Mouse (Mus musculus): ENCODE data around the gene Enpp4.
A peak's percentile ranks its signal among the peaks of the same experiment; 100 is the strongest.

The Enpp4 gene

DNA sequence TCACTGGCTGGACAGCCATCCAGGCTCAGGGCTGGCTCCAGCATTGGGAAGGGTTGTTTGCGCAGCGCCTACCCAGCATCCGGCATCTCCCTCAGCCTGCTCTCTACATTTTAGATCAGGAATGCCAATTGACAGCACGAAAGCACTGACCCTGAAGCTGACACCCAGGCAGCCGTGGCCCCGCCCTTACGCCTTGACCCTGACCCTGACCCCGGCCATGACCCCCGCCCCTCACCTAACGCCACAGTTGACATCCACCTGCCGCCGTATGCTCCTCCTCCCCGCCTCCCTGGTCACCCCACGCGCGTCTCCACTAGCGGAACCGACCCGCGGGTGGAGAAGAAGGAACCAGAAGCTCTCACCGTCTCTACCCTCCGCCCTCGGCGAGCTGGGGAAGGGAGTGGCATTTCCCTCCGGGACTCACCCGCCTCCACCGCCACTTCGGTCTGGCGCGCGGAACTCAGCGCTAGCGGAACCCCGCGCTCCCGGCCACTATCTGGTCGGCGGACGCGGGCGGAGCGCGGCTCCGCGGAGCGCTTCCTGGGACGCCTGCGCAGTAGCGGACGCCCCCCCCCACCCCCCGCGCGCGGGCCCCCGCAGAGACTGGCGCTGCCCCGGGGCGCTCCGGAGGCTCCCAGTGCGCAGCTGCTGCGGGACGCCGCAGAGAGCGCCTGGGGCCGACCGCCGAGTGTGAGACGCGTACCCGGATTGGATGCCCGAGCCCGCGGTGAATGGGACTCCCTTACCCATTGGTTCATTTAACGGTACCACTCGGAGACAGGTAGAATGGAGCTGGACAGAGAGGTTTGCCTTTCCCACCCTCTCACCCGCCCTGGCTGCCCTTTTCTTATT lies at the start of gene Enpp4:
Enpp4 (minus strand) TSS at position 523 of the 852 bp plus-strand sequence.
- peak; percentile 91 for DNase-seq (ENCODE audit: low spot score)

DNA sequence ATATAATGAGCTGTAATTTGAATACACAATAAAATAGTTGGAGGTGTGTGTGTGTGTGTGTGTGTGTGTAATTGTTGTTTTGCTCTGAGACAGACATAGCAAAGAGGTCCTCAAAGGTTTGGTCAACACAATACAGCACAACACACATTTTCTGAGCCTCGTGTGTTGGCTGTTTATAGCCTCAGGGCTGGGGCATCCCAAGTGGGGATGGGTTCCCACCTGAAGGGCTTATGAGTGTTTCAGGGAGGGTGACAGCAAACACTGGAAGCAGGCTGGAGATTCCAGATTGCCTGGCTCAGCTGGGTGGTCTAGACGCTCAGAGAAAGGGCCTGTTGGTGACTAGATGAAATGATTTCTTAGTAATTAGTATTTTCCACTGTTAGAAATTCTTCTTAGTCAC lies 49.6 kb upstream of the Enpp4 start:
- DNase-seq (ENCODE audit: low spot score), result no peak

DNA sequence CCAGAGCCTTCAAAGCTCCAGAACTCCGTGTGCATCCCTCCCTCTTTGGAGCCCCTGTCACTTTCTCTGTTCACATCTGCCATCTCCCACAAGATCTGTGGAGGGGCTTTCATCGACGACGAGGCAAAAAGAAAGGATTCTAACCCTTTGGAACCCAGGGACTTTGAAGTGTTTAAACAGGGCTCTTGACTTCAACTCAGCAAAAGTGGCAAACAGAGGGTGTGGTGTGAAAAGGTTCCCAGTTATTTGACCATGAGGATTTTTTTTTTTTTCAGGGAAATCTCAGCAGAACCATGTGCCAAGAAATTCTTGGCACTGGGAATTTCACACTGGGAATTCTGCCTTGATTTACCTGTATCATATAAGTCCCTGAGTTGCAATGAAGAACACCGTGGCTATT lies 48.3 kb upstream of the Enpp4 start:
- no peak for DNase-seq (ENCODE audit: low spot score)

DNA sequence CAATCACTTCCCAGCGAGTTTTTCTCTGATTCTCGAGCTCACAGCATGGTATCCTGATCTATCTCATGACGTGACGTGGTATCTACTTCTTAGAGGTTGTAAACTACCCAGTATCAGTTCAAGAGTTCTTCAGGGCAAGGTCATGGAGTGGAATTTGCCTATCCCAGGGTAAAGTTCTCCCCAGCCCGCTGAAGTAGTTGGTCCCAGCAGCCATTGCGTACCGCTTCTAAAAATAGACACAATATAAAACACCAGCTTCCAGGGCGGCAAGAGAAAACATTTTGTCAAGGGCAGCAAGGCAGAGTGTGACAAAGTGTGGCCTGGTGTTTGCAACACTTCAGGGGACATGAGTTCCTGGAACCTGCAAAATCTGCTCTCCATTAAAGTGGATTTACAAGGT lies 46.3 kb upstream of the Enpp4 start:
- DNase-seq (ENCODE audit: low spot score), result no peak

DNA sequence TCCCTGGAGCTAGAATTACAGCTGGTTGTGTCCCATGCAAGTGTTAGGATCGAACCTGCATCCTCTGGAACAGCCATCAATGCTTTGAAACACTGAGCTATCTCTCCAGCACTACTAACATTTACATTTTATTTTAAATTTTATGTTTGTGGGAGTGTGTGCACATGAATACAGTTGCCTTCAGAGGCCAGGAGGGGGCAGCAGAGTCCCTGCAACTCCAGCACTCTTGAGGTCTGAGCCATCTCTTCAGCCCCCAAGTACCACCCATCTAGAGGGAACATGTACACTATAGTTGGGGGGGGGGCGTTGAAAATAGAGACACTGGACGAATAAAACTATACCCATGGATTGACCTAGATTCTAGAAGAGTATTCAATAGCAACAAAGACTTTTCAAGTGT lies 45.5 kb upstream of the Enpp4 start:
- peak; percentile 72 for DNase-seq (ENCODE audit: low spot score)

DNA sequence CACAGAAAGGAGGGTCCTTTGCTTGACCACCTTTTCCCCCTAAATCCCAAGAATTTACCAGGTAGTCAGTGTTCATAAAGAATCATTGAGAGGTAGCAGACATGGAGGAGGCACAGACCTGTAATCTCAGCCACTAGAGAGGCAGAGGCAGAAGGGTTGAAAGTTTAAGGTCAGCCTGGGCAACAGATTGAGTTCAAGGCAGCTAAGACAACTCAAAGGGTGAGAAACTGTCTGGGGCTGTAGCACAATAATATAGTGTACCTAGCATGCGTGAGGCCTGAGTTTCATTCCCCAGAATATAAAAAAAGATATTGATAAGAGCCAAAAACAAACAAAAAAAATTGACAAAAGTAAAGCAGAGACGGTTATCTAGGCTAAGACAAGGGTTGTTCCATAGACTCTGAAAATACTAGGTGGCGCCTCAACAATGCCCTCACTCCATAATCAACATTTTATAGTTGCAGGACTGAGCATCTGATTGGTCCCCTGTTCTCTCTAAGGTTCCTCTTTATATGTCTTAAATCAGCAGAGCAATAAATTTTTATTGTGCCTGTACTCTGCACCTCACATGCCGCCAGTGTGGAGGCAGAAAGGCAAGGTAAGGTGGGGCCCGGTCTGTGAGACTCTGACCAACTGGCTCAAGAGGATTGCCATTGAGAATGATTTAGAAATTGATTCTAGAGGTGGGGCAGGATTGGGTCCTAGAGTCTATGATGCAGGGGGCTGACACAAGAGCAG lies 42.7 kb upstream of the Enpp4 start:
- DNase-seq (ENCODE audit: low spot score), result no peak

DNA sequence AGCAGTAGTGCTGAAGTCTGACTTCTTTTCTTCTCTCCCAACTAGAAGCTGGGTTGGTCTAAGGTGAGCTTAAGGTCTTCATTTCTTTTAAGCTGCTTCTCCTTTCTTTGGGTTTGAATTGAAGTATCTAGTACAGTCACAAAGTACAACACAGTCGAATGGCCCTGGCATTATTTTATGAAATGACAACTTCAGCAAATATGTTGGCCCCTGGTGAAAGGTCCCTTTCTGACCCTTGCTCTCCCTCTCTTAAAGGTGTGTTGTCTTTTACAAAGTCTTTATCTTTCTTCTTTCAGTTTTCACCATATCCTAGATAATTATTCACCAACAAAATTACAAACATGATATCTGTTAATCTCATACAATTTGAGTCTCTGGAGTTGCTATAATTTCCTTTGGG lies 40.2 kb upstream of the Enpp4 start:
- no peak for DNase-seq (ENCODE audit: low spot score)

DNA sequence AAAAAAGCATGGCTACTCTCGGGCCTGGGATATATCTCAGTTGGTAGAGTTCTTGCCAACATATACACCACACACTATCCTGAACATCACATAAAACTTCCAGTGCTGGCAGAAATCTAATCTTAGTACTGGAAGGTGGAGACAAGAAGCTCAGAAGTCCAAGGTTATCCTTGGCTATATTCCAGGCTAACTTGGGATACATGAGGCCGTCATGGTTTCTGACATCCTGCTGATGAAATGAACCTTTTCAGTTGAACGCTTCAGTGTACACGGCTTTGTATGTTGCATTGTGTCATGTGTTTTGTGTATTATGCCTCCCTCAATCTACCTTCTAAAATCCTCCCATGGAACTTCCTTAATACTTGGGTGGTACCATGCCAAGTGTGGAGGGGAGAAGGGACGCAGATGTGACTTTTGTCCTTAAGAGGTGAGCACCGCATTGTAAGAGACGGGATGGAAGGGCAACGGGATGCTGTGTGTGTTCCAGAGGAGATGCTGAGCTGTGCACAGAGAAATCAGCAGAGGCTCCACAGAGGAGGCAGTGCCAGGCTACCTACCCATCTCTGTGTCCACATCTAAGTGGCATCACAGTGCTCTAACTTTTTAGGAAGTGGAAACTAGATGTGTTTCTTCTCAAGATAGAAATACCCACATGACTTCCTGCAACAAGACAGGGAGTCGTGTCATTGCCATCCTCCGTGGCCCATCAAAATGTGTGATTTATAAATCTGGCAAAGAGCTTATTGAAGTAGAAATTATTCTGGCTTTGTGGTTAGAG lies 31.4 kb upstream of the Enpp4 start:
- no peak for DNase-seq (ENCODE audit: low spot score)

DNA sequence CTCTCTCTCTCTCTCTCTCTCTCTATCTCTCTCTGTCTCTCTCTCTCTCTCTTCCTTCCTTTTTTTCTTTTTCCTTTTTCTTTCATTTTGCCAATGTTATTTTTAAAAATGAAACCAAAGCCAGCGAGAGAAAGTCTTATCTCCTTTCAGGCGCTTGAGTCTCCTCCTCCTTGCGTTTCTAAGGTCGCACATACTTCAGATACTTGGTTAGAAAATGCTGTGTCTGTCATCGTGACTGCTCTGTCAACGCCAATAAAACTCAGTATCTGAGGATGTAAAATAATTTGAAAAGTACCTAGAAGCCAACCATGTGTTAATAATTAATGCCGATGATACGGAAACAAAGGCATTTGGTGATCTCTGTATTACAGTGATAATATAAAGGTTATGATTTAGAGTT lies 30.4 kb upstream of the Enpp4 start:
- DNase-seq (ENCODE audit: low spot score), result no peak

DNA sequence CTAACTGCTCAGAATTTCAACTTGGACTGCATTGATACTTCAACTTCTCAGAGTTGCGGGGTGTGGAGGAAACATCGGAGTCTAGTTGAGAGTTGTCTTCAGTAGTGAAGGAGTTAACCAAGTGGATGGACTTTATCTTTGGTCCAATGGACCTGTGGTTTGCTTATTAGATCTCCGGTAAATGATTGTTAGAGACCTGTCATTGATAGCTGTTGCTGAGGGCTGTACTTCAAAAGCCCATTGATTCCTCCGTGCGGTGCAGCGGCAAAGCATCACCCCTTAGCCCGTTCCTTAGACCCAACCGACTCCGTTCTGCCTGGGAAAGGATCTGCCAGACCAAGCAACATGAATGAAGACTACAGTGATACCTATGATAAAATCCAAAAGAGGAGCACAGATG lies 28.9 kb upstream of the Enpp4 start:
- DNase-seq (ENCODE audit: low spot score), result no peak

DNA sequence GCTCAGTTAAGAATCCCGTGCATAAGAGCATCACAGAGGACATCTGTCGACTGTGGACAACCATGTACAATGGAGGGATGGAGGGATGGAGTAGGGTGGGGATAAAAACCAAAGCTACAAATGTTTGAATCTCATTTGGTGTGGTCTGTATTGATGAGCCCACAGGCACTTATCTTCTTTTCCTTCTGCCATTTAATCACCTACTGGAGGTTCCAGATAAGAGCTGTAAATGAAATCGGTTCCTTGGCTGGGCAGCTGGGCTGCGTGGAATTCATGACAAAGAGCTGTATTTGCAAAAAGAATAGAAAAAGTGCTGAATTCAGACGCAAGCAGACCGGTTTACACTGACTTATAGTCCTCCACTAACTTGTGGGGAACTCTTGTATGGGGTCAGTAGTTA lies 28.5 kb upstream of the Enpp4 start:
- no peak for DNase-seq (ENCODE audit: low spot score)

DNA sequence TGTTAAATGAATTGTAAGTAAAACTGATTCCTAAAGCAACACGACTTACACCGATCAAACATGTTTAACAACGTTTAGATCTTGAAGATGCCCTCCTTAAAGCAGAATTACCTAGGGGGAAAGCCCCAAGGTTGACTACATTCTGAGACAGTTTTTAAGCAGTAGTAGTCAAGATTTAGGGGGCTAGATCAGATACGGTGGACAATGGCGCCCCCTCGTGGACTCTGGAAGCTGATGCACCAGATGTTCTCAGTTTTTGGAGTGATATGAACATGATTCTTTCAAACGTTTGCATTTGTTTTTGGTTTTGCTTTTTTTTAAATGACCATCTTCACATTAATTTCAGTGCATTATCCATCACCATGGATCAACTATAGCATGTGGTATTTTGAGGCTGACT lies 24.8 kb upstream of the Enpp4 start:
- peak; percentile 86 for DNase-seq (ENCODE audit: low spot score)

DNA sequence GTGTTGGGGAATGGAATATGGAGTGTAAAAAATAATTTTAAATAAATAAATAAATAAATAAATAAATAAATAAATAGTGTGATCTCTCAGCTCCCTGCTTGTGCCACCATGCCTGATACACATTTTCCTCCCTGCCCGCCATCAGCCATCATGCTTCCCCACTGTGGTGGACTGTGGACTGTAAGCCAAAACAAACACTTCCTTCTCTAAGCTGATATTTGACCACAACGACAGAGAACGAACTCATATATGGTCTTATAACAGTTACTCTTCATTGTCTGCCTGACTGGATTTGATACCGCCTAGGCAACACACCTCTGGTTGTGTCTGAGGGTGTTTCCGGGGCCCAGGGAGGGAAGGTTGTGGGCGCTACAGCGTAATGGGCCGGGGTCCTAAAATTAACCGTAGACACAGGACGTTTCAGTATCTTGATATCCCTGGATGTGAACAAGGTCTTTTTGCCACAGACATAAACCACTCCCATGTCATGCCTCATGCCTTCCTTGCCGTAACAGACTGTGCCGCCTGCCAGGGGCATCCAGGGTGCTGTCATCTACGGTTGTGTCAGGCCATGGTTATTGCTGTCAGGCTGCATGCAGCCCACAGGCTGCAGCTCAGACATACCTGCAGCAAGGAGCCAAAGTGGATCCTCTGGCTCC lies 23.6 kb upstream of the Enpp4 start:
- DNase-seq (ENCODE audit: low spot score), result no peak

DNA sequence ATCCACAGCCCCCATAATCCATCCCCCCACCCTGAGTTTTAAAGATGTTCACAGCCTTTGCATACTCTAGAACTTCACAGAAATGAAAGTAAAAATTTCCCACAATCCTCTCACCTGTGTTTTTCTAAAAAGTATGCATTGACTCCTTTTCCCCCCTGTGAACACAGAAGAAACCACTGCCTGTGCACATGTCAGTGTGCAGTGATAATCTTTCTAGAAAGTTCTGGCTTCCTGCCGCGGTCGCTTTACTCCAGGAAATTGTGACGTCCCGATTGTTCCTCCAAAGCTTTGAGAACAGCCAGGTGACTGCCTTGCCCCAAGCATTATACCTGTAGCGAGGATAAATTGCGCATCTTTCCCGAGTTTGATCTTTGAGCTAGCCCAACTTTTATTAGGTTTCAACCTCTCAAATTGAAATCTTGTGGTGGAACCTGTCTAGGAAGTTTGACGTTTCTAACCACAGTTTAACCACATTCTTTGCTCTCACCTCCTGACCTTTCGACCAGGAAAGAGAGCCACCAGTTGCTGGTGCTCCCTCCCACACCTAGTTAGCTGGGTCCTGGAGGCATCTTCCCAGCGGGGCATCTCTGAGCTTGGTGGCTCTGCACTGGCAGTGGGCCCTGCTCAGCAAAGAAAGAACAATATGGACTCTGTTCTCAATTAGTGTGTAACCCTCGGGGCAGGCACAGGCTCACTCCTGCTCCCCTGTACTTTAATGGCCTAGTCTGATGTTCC lies 15.9 kb upstream of the Enpp4 start:
- no peak for DNase-seq (ENCODE audit: low spot score)

DNA sequence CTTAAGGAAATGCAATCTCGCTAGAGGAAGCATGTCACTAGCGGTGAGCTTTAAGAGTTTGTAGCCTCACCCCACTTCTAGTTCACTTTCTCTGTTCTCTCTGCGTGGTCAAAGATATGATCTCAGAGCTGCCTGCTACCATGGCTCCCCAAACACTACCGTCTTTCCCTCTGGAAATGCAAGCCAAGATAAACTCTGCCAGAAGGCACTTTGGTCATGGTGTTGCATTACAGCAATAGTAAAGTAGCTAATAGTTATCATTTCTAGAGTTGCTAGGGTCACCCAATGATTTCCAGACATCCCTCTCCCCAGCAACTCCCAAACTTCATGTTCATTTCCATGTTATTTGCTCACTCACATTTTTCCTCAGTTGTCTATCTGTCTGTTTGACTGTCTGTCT lies 12.6 kb upstream of the Enpp4 start:
- DNase-seq (ENCODE audit: low spot score), result no peak

DNA sequence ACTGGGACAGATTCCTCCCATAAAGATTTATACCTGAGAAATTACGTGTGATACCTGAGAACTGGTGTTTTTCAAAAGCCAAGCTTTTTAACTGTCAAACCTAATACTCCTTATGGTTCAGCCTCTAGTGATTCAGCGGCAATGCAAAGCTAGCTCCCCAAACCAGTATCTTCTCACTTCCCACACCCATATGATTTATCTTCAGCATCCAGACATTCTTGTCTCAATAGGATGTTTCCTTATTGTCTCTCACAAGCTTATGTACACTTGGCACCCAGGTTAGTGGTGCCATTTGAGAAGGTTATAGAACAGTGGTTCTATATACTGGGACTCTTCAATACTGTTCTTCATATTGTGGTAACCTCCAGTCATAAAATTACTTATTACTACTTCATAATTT lies 12.1 kb upstream of the Enpp4 start:
- no peak for DNase-seq (ENCODE audit: low spot score)

DNA sequence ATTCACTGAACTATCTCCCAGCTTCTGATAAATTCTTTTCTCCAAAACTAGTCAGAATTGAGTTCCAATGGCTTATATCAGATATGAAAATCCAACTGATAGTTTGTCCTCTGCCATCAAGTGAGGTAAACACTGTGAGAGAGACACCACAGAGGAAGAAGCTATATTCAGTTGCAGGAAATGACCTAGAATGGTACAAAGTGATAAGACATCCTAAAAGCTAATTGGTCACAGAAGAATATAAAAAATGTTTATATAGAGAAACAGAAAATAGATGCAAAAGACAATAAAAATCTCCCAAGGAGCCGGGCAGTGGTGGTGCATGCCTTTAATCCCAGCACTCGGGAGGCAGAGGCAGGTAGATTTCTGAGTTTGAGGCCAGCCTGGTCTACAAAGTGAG lies 11.0 kb upstream of the Enpp4 start:
- no peak for DNase-seq (ENCODE audit: low spot score)

DNA sequence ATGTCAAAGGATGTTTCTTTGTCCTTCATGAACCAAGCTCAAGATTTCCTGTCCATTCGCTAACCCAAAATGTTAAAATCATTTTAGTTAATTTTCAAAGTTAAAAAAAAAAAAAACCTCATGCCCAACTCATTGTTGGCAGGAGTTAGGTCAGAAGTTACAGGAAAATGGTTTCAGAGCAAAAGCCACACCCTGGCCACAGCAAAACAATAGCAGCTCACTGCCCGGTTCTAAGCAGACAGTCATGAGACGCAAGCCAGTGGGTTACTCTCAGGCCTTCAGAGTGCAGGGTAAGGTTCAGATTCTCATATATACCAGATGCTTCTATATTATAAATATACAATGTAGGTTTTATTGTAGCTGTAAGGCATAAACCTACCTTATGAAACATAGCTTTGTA lies 2.7 kb upstream of the Enpp4 start:
- DNase-seq (ENCODE audit: low spot score), result no peak

DNA sequence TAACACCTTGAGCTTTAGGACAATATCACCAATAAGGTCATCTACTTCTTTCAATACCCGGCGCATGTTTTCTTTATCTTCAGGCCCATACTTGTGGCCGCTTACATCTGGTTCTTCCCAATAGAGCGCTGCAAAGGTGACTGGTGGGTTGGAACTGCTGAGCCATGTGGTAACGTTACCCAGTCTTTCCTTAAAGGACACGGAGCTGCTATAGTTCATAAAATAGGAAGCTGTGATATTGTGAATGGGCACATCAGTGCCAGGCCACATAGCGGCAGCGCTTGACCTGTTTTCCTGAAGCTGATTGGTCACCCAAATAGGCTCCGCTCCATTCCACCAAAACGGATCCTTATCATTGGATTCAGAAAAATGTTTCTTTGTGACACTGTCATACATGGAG lies 3.6 kb downstream of the Enpp4 start:
- DNase-seq (ENCODE audit: low spot score), result no peak

DNA sequence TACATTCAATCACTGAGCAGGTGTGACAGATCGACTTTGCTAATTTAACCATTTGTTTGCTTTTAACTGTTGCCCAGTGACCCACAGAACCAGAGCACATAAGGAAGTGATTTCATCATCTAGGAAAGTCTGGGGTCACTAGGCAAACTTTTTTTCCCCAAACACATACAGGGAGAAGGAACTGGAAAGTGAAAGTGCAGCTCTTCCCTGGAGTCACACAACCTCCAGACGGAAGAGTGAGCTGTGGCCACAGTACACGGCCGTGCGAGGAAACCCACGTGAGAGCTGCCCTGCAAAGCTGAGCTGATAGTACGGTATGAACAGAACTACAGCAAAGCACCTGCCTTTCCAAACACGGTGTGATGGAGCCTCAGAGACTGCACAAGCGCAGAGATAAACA lies 4.7 kb downstream of the Enpp4 start:
- no peak for DNase-seq (ENCODE audit: low spot score)

DNA sequence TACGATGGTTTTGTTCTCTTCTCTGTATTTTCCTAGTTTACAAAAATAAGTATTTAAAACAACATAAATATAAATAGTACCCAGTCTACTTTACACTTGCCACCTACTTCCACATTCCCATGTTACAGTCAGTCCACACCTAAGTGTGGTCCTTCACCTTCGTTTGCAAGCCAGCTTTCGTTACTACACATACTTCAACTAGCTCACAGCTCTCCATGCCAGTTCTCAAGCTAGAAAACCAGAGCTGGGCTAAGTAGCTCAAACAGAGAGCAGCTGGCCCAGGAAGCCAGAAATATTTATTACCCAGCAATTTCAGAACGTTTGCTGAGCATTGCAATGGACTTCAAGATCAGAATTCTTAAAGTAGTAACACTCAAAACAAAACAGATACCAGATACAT lies 5.1 kb downstream of the Enpp4 start:
- no peak for DNase-seq (ENCODE audit: low spot score)

DNA sequence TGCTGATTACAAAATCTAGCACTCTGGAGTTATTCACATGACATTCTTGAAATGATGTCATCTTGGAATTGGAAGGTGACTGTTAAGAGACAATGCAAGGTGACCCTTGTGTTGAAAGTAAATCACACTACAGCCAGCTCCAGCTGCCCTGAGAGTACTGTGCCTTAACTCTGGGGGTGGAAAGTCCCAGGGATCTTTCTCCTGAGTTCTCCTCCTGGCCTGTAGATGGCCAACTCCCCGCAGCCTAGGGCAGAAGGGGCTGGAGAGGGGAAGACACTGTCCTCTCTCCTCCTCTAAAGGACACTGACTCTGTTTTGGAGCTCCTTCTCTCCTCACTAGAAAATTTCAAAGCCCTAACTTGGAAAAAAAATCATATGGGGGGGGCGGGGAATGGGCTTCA lies 14.1 kb downstream of the Enpp4 start:
- DNase-seq (ENCODE audit: low spot score), result no peak

Measured in testis, postnatal 10 days (tissue).